ENCODE assay signal across 8 mouse cellular contexts in the genomic region with DNA sequence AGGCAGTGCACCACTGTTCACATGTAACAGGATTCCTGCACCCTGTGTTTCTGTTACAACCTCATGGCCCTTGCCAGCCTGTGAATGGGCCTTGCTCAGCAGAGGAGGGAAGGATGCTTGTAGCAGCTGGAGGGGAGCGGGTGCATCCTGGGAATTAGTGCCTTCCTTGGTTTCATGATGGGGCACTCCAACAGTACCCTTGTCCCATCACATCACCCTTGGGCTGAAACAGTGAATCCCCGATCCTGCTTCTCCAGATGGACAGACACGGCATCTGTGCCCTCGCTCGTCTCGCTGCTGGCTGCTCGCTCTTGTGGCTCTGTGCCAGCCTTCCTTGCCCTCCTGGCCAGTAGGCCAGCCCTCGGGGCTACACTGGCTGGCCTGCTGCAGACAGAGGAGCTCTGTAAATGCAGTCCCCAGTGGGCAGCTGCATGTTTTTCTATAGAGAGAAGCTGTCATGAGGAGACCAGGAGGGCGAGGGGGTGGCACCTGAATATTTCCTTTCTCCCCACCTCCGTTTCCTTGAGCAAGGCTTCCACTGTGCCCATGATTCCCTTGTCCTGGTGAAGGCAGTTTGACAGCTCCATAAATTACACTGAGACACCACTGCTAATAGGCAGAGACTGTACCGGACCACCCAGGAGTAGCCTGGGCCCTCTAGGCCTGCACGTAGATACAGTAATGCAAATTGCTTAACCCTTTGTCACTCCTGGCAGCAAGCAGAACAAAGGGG.
DNase-seq lines count a peak whose midpoint lies in the region; ATAC-seq and TF ChIP-seq lines count a peak whose summit lies in the region.

No protein-coding gene starts in this region.

- DNase-seq in gastrocnemius, postnatal 10 days = peak; percentile 73
- DNase-seq in gastrocnemius, adult 8-10 months (ENCODE audit: low spot score in 2 of 2) = no peak
- DNase-seq in embryonic facial prominence, embryonic 14.5 days (ENCODE audit: low spot score) = peak; percentile 64
- DNase-seq in kidney, adult 2 months = peak; percentile 51
- no peak for DNase-seq in frontal cortex, postnatal 25 days (ENCODE audit: low spot score in 2 of 2)
- DNase-seq in spleen, postnatal 4 days (ENCODE audit: low spot score in 2 of 2) = no peak
- DNase-seq in lung, postnatal 36 days = no peak

- H3K9me3 ChIP-seq in embryonic facial prominence, embryonic 14.5 days (ENCODE audit: control insufficient read depth, low read length) = no peaks in the 10 kb centered on the region
- no peaks in the 10 kb centered on the region for H3K9me3 ChIP-seq in midbrain, embryonic 16.5 days (replicated peaks; ENCODE audit: control insufficient read depth, low read length, poor library complexity, severe bottlenecking)

- H3K27ac ChIP-seq in embryonic facial prominence, embryonic 14.5 days (replicated peaks; ENCODE audit: low read depth, low read length) = no peak overlapping the region
- no peak overlapping the region for H3K27ac ChIP-seq in kidney, adult 2 months (ENCODE audit: insufficient read depth, low read depth, low read length)
- H3K27ac ChIP-seq in midbrain, embryonic 16.5 days (ENCODE audit: low read length) = no peak overlapping the region

- ATAC-seq in embryonic facial prominence, embryonic 14.5 days (ENCODE audit: low read depth) = peak; percentile 75
- ATAC-seq in midbrain, embryonic 16.5 days = peak; percentile 72

- H3K4me2 ChIP-seq in embryonic facial prominence, embryonic 14.5 days (ENCODE audit: low read depth, low read length) = no peak overlapping the region
- no peak overlapping the region for H3K4me2 ChIP-seq in midbrain, embryonic 16.5 days (ENCODE audit: low read length)

- no peak for TF ChIP-seq POLR2A in kidney, adult 2 months (IDR thresholded peaks at IDR 0.05; ENCODE audit: low read depth, low read length)

- 40% methylated on average over 12 of the region's 12 CpGs for WGBS in embryonic facial prominence, embryonic 14.5 days
- WGBS in kidney, adult 2 months = 54% methylated on average over 12 of the region's 12 CpGs
- WGBS in midbrain, embryonic 16.5 days = 40% methylated on average over 12 of the region's 12 CpGs

- no peak overlapping the region for H3K4me3 ChIP-seq in embryonic facial prominence, embryonic 14.5 days (ENCODE audit: low read depth, low read length)
- H3K4me3 ChIP-seq in kidney, adult 2 months (ENCODE audit: insufficient read depth, low read depth, low read length) = no peak overlapping the region
- H3K4me3 ChIP-seq in midbrain, embryonic 16.5 days (ENCODE audit: low read depth, low read length) = no peak overlapping the region

- H3K9ac ChIP-seq in embryonic facial prominence, embryonic 14.5 days (ENCODE audit: low read depth, low read length) = no peak overlapping the region
- peak overlapping the region; percentile 8; the same call in 1 of the 2 replicates for H3K9ac ChIP-seq in midbrain, embryonic 16.5 days (ENCODE audit: low read depth, low read length)

- no peak for TF ChIP-seq CTCF in kidney, adult 2 months (conservative IDR thresholded peaks at IDR 0.05; ENCODE audit: insufficient read depth, insufficient read length, low read depth, low read length)

- peaks cover 7% of the 10 kb centered on the region for H3K4me1 ChIP-seq in embryonic facial prominence, embryonic 14.5 days (ENCODE audit: control insufficient read depth, insufficient read depth, low read length)
- H3K4me1 ChIP-seq in kidney, adult 2 months (ENCODE audit: control insufficient read depth, insufficient read depth, low read length) = no peaks in the 10 kb centered on the region
- H3K4me1 ChIP-seq in midbrain, embryonic 16.5 days (ENCODE audit: control insufficient read depth, insufficient read depth, low read length) = 0 out of 2 replicates have a peak, but pooled peaks cover 6% of the 10 kb centered on the region

- H3K36me3 ChIP-seq in embryonic facial prominence, embryonic 14.5 days (ENCODE audit: control insufficient read depth, insufficient read depth, low read length) = no peaks in the 10 kb centered on the region
- no peaks in the 10 kb centered on the region for H3K36me3 ChIP-seq in kidney, adult 2 months (ENCODE audit: control insufficient read depth, insufficient read depth, low read length)
- H3K36me3 ChIP-seq in midbrain, embryonic 16.5 days (ENCODE audit: control insufficient read depth, insufficient read depth, low read length) = no peaks in the 10 kb centered on the region

- H3K27me3 ChIP-seq in embryonic facial prominence, embryonic 14.5 days (replicated peaks; ENCODE audit: control insufficient read depth, insufficient read depth, low read length) = no peaks in the 10 kb centered on the region
- H3K27me3 ChIP-seq in kidney, adult 2 months (replicated peaks; ENCODE audit: control insufficient read depth, insufficient read depth, low read length) = no peaks in the 10 kb centered on the region
- no peaks in the 10 kb centered on the region for H3K27me3 ChIP-seq in midbrain, embryonic 16.5 days (ENCODE audit: control insufficient read depth, insufficient read depth, low read depth, low read length)

Comparison
In these comparisons a context has a peak if more than half of its experiments do, and no peak if none do; other contexts are left out.
1. DNase-seq: peak in gastrocnemius, postnatal 10 days (single experiment), embryonic facial prominence, embryonic 14.5 days (single experiment) and kidney, adult 2 months (single experiment); none in gastrocnemius, adult 8-10 months (0 of 2), frontal cortex, postnatal 25 days (0 of 2), spleen, postnatal 4 days (0 of 2) and lung, postnatal 36 days (single experiment).